Mouse (Mus musculus): ENCODE measurements at regions not wholly inside any gene's neighbourhood (a gene's known extent, or its start where the extent isn't known, plus 50 kb on each side); places are given as distances from the start of the nearest gene placed in this dataset.

DNA sequence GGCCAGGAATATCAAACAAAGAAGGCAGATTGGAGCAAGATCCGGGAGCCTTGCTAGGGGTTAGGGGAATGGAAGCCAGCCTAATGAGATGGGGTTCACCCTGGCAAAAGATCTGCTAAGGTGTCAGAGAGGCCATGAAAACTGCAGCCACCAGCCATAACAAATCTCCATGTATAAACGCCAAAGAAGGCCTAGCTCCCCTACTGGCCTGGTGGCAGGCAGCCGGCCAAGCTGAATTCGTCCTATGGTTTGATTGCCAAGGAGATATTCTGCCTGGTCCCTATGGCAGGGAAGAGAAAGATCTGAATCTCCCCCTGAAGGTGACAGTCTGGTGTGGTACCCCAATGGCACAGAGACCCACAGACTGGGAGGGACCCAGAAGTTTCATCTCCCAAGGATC, 104.8 kb upstream of the E030018B13Rik start:
- no peak for DNase-seq
- no peak overlapping the region for H3K4me2 ChIP-seq (ENCODE audit: low read length)
- ATAC-seq (ENCODE audit: low FRiP score, low TSS enrichment) = no peak
- no peaks in the 10 kb centered on the region for H3K4me1 ChIP-seq (ENCODE audit: control insufficient read depth, insufficient read depth, low read length)
- H3K27ac ChIP-seq (replicated peaks; ENCODE audit: low read depth, low read length) = no peak overlapping the region
- H3K36me3 ChIP-seq (ENCODE audit: control insufficient read depth, insufficient read depth, low read length) = no peaks in the 10 kb centered on the region
- WGBS = 86% methylated on average over 4 of the region's 4 CpGs
- no peak overlapping the region for H3K4me3 ChIP-seq (replicated peaks; ENCODE audit: low read depth, low read length)
- no peaks in the 10 kb centered on the region for H3K27me3 ChIP-seq (ENCODE audit: control insufficient read depth, insufficient read depth, low read length)
- H3K9me3 ChIP-seq (ENCODE audit: control insufficient read depth, low read length) = no peaks in the 10 kb centered on the region
- no peak overlapping the region for H3K9ac ChIP-seq (replicated peaks; ENCODE audit: low read length)

DNA sequence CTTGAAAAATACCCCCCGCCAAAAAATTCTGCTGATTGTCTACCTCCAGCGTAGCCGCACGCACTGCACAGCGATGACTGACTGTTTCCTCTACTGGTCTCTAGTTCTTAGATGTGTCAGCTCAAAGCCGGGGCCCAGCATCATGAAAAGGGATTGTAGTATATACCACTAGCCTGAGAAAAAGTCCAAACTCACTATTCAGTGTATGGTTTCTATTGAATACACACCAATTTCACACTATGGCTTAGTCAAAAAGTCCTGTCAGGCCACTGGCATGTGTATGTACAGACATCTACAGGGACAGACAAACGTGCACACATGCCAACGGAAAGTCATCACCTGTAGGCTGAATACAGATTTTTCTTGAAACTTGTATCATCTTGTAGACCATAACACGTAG, 101.1 kb upstream of the E030018B13Rik start:
- WGBS = 92% methylated on average over 9 of the region's 9 CpGs
- H3K9ac ChIP-seq (replicated peaks; ENCODE audit: low read length) = no peak overlapping the region
- H3K9me3 ChIP-seq (ENCODE audit: control insufficient read depth, low read length) = no peaks in the 10 kb centered on the region
- H3K4me2 ChIP-seq (ENCODE audit: low read length) = no peak overlapping the region
- no peak for DNase-seq
- H3K4me3 ChIP-seq (replicated peaks; ENCODE audit: low read depth, low read length) = no peak overlapping the region
- H3K27me3 ChIP-seq (ENCODE audit: control insufficient read depth, insufficient read depth, low read length) = no peaks in the 10 kb centered on the region
- H3K4me1 ChIP-seq (ENCODE audit: control insufficient read depth, insufficient read depth, low read length) = no peaks in the 10 kb centered on the region
- H3K36me3 ChIP-seq (ENCODE audit: control insufficient read depth, insufficient read depth, low read length) = no peaks in the 10 kb centered on the region
- H3K27ac ChIP-seq (replicated peaks; ENCODE audit: low read depth, low read length) = no peak overlapping the region
- ATAC-seq (ENCODE audit: low FRiP score, low TSS enrichment) = no peak

DNA sequence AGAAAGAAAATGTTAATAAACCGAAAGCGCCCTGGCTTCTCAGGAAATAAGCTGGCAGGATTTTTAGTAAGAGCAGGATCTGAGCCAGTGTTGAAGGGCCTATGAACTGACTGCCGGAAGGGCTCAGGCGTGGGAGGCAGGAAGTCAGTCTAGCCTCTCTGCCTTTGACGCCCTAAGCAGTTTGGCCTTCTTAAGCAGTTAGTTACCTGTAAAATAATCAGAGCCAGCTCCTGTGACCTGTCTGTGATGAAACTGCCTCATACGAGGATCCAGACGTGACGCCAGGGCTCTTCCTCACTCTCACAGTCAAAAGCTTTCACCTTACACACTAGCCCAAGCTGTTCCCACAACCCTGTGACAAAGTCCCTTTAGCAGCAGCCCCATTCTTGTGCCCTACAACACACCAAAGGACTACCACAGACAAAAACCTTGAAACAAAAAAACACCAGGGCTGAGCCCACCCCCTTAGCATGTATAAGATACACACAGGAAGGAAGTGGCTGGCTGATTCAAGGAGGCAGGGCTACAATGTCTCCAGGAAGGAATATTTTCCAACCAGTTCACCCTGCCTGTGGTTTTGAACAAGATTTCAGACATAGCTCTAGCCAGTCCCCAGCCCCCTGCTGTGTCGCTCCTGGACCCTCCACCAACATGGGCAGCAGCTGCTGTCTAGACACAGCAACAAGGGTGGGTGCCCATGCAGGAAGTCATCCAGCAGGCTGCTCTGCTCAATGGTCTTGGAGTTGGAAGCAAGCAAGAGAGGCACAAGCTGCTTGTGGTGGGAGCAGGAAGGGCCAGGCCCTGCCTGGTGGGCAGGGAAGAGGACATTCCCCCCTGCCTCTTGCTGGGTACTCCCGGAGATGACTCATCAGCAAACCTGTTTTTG, 100.4 kb upstream of the E030018B13Rik start:
- WGBS = 88% methylated on average over 10 of the region's 10 CpGs
- no peaks in the 10 kb centered on the region for H3K4me1 ChIP-seq (ENCODE audit: control insufficient read depth, insufficient read depth, low read length)
- H3K9ac ChIP-seq (replicated peaks; ENCODE audit: low read length) = no peak overlapping the region
- no peaks in the 10 kb centered on the region for H3K36me3 ChIP-seq (ENCODE audit: control insufficient read depth, insufficient read depth, low read length)
- H3K27ac ChIP-seq (replicated peaks; ENCODE audit: low read depth, low read length) = no peak overlapping the region
- no peak overlapping the region for H3K4me2 ChIP-seq (ENCODE audit: low read length)
- no peaks in the 10 kb centered on the region for H3K27me3 ChIP-seq (ENCODE audit: control insufficient read depth, insufficient read depth, low read length)
- H3K4me3 ChIP-seq (replicated peaks; ENCODE audit: low read depth, low read length) = no peak overlapping the region
- H3K9me3 ChIP-seq (ENCODE audit: control insufficient read depth, low read length) = no peaks in the 10 kb centered on the region
- ATAC-seq (ENCODE audit: low FRiP score, low TSS enrichment) (no peak), DNase-seq (no peak)

DNA sequence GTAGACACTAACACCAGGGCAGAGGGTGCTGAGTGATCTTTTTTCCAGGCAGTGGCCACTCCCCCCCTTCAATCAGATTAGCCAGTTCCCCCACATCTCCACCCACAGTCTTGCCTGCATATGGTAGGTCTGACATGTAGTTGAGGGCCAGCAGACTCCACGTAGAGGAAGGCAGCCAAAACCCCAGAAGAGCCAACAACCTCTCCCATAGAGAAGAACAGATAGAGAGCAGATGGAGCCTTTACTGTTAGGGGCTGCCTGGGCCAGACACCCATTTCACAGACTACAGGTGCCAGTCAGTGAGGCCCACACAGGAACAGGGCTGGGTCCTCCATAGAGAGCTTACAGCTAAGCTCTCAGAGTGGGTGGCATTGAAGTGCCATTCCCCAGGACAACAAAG, 99.2 kb upstream of the E030018B13Rik start:
- Histone ChIP-seq H3K9me3 (ENCODE audit: control insufficient read depth, low read length) (no peaks in the 10 kb centered on the region), H3K27ac (replicated peaks; ENCODE audit: low read depth, low read length) (no peak overlapping the region), H3K4me1 (ENCODE audit: control insufficient read depth, insufficient read depth, low read length) (no peaks in the 10 kb centered on the region), H3K9ac (replicated peaks; ENCODE audit: low read length) (no peak overlapping the region), H3K36me3 (ENCODE audit: control insufficient read depth, insufficient read depth, low read length) (no peaks in the 10 kb centered on the region), H3K27me3 (ENCODE audit: control insufficient read depth, insufficient read depth, low read length) (no peaks in the 10 kb centered on the region), H3K4me3 (replicated peaks; ENCODE audit: low read depth, low read length) (no peak overlapping the region), H3K4me2 (ENCODE audit: low read length) (no peak overlapping the region)
- DNase-seq (no peak), ATAC-seq (ENCODE audit: low FRiP score, low TSS enrichment) (no peak)
- 86% methylated on average over 1 of the region's 1 CpGs for WGBS

DNA sequence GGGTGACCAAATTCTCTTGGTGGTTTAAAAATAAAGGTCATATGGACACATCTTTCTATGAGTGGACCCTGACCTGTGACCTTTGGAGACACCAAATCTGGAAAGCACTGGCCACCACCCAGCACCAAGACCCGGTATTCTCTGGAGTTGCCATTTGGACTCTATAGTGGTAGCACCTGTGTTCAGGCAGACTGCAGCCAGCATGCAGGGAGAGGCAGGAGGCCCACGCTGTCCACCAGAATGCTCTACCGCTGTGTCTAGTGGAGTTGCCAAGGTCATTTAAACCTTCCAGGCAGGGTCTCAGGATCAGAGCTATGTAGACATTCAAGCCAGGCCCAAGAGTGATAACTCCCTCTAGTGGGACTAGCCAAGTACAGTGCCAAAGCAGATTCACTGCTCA, 98.6 kb upstream of the E030018B13Rik start:
- H3K4me1 ChIP-seq (ENCODE audit: control insufficient read depth, insufficient read depth, low read length) = no peaks in the 10 kb centered on the region
- no peak overlapping the region for H3K9ac ChIP-seq (replicated peaks; ENCODE audit: low read length)
- DNase-seq = no peak
- H3K27me3 ChIP-seq (ENCODE audit: control insufficient read depth, insufficient read depth, low read length) = no peaks in the 10 kb centered on the region
- no peak for ATAC-seq (ENCODE audit: low FRiP score, low TSS enrichment)
- H3K36me3 ChIP-seq (ENCODE audit: control insufficient read depth, insufficient read depth, low read length) = no peaks in the 10 kb centered on the region
- H3K27ac ChIP-seq (replicated peaks; ENCODE audit: low read depth, low read length) = no peak overlapping the region
- no peak overlapping the region for H3K4me2 ChIP-seq (ENCODE audit: low read length)
- H3K4me3 ChIP-seq (replicated peaks; ENCODE audit: low read depth, low read length) = no peak overlapping the region
- 91% methylated on average over 3 of the region's 3 CpGs for WGBS
- H3K9me3 ChIP-seq (ENCODE audit: control insufficient read depth, low read length) = no peaks in the 10 kb centered on the region

DNA sequence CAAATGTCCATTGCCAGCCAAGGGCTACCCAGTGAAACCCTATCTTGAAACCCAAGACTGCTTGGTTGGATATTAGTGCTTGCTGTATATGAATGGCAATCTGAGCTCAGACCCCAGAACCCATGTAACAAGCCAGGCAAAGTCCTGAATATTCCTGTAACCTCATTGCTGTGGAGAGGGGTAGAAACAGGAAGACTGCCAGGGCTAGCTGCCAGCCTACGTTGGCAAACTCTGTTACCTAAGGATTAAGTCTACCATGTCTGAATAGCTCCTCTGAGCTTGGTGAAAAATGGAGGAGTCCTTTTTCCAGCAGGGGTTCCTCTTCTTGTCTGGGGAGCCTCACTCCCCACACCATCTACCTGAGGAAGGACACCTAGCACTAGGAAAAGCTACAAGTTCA, 96.4 kb upstream of the E030018B13Rik start:
- Histone ChIP-seq H3K27ac (replicated peaks; ENCODE audit: low read depth, low read length) (no peak overlapping the region), H3K4me2 (ENCODE audit: low read length) (no peak overlapping the region), H3K36me3 (ENCODE audit: control insufficient read depth, insufficient read depth, low read length) (no peaks in the 10 kb centered on the region), H3K27me3 (ENCODE audit: control insufficient read depth, insufficient read depth, low read length) (no peaks in the 10 kb centered on the region), H3K4me1 (ENCODE audit: control insufficient read depth, insufficient read depth, low read length) (no peaks in the 10 kb centered on the region), H3K9me3 (ENCODE audit: control insufficient read depth, low read length) (no peaks in the 10 kb centered on the region), H3K4me3 (replicated peaks; ENCODE audit: low read depth, low read length) (no peak overlapping the region), H3K9ac (replicated peaks; ENCODE audit: low read length) (no peak overlapping the region)
- 65% methylated on average over 1 of the region's 1 CpGs for WGBS
- DNase-seq (peak; percentile 20), ATAC-seq (ENCODE audit: low FRiP score, low TSS enrichment) (no peak)

DNA sequence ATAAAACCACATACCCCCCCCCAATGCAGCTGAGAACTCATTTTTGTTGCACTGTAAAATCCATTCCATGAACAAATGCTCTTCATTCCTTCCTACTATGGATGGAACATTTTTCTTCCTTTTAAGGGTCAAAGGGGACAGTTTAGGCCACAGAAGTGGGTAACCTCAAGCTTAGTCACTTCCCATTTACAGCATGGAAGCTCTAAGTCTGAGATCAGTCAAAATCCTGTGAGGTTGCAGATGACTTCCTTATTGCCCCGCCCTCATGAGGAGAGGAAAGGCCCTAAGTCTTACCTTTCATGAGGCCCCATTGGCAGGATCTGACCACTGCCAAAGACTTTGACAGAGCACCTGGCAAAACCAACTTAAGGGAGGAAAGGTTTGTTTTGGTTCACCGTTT, 94.7 kb upstream of the E030018B13Rik start:
- Histone ChIP-seq H3K4me2 (ENCODE audit: low read length) (no peak overlapping the region), H3K27ac (replicated peaks; ENCODE audit: low read depth, low read length) (no peak overlapping the region), H3K9me3 (ENCODE audit: control insufficient read depth, low read length) (no peaks in the 10 kb centered on the region), H3K4me1 (ENCODE audit: control insufficient read depth, insufficient read depth, low read length) (no peaks in the 10 kb centered on the region), H3K9ac (replicated peaks; ENCODE audit: low read length) (no peak overlapping the region), H3K36me3 (ENCODE audit: control insufficient read depth, insufficient read depth, low read length) (no peaks in the 10 kb centered on the region), H3K27me3 (ENCODE audit: control insufficient read depth, insufficient read depth, low read length) (no peaks in the 10 kb centered on the region), H3K4me3 (replicated peaks; ENCODE audit: low read depth, low read length) (no peak overlapping the region)
- DNase-seq = no peak
- WGBS = 87% methylated on average over 2 of the region's 2 CpGs
- ATAC-seq (ENCODE audit: low FRiP score, low TSS enrichment) = no peak

DNA sequence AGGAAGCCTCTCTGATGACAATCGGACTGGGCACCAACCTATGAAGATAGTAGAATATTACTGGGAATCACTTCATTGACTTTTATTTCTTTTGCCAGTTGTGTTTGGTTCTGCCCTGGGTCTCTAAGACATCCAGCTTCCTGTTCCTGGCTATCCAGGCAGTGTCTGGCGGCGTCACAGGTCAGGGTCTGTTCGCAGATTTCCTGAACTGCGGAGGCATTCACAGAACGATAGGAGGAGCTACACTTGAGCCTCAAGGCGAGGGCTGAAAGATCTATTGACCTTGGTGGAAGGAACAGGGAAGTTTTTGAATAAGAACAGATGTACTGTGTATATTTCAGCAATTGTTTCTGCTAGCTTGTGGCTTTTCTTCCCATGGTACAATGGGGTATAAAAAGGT, 92.6 kb upstream of the E030018B13Rik start:
- 70% methylated on average over 7 of the region's 7 CpGs for WGBS
- Histone ChIP-seq H3K27me3 (ENCODE audit: control insufficient read depth, insufficient read depth, low read length) (no peaks in the 10 kb centered on the region), H3K4me1 (ENCODE audit: control insufficient read depth, insufficient read depth, low read length) (no peaks in the 10 kb centered on the region), H3K27ac (replicated peaks; ENCODE audit: low read depth, low read length) (no peak overlapping the region), H3K36me3 (ENCODE audit: control insufficient read depth, insufficient read depth, low read length) (no peaks in the 10 kb centered on the region), H3K9me3 (ENCODE audit: control insufficient read depth, low read length) (no peaks in the 10 kb centered on the region), H3K9ac (replicated peaks; ENCODE audit: low read length) (no peak overlapping the region), H3K4me3 (replicated peaks; ENCODE audit: low read depth, low read length) (no peak overlapping the region), H3K4me2 (ENCODE audit: low read length) (no peak overlapping the region)
- no peak for DNase-seq
- ATAC-seq (ENCODE audit: low FRiP score, low TSS enrichment) = no peak

DNA sequence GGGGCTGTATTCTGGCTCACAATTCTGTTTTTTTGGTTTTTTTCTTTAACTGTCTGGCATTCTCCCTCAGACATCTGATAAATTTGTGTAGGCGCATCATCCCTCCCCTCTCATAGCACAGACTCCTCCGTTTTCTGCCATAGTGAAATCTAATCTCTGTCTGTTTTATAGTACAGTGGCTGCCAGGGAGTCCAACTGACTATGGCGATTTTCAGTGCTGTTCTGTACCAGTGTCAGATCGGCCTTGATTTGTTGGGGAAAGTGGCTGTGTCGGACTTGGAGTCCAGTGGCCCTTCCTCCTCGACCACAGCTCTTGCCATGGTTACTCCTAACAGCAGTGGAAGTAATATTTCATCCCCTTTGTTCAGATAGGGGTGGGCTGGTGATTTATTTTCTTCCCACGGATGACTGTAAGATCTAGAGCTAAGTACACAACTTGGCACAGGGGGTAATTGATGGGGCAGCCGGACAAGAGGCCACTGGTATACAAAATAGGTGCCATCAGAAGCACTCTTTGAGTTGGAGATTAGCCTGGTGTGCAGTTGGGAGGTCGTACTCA, 87.2 kb upstream of the E030018B13Rik start:
- WGBS = 88% methylated on average over 9 of the region's 9 CpGs

More for the DNA sequence above, 87.2 kb upstream of the E030018B13Rik start:
- no peaks in the 10 kb centered on the region for H3K4me1 ChIP-seq (ENCODE audit: control insufficient read depth, insufficient read depth, low read length)
- H3K27ac ChIP-seq (replicated peaks; ENCODE audit: low read depth, low read length) = no peak overlapping the region
- no peak for DNase-seq
- no peak overlapping the region for H3K9ac ChIP-seq (replicated peaks; ENCODE audit: low read length)
- no peak overlapping the region for H3K4me2 ChIP-seq (ENCODE audit: low read length)
- no peak for ATAC-seq (ENCODE audit: low FRiP score, low TSS enrichment)
- H3K36me3 ChIP-seq (ENCODE audit: control insufficient read depth, insufficient read depth, low read length) = no peaks in the 10 kb centered on the region
- H3K27me3 ChIP-seq (ENCODE audit: control insufficient read depth, insufficient read depth, low read length) = no peaks in the 10 kb centered on the region
- no peak overlapping the region for H3K4me3 ChIP-seq (replicated peaks; ENCODE audit: low read depth, low read length)
- H3K9me3 ChIP-seq (ENCODE audit: control insufficient read depth, low read length) = no peaks in the 10 kb centered on the region
